Mouse (Mus musculus): Measurements from ENCODE around the gene Nfasc. TPM values are rescaled to one million over a fixed set of nuclear protein-coding genes. Genes with fewer than 3 reads are reported as not detected.

The Nfasc gene
- total RNA-seq, 1 experiment from 2014 or later: 5.2 TPM

GRCm38 (mm10) chr1:132540701-132541100 is 200.9 kb downstream of the Nfasc start:
- DNase-seq: no peak

GRCm38 (mm10) chr1:132537736-132538135 is 203.9 kb downstream of the Nfasc start:
- no peak for DNase-seq

- no peak for DNase-seq
Observed at GRCm38 (mm10) chr1:132536416-132536815, 205.2 kb downstream of the Nfasc start.

- no peak for DNase-seq
Observed at GRCm38 (mm10) chr1:132535541-132535940, 206.1 kb downstream of the Nfasc start.

GRCm38 (mm10) chr1:132533840-132534239 is 207.8 kb downstream of the Nfasc start:
- DNase-seq: no peak

- DNase-seq: no peak
Observed at GRCm38 (mm10) chr1:132532521-132532920, 209.1 kb downstream of the Nfasc start.

- no peak for DNase-seq
Observed at GRCm38 (mm10) chr1:132530631-132531191, 210.9 kb downstream of the Nfasc start.

GRCm38 (mm10) chr1:132528647-132529334 is 212.8 kb downstream of the Nfasc start:
- no peak for DNase-seq

- no peak for DNase-seq
Observed at GRCm38 (mm10) chr1:132528071-132528470, 213.5 kb downstream of the Nfasc start.

GRCm38 (mm10) chr1:132525832-132526231 is 215.8 kb downstream of the Nfasc start:
- DNase-seq: peak; percentile 56

GRCm38 (mm10) chr1:132523920-132524319 is 217.7 kb downstream of the Nfasc start:
- DNase-seq: peak; percentile 23

- no peak for DNase-seq
Observed at GRCm38 (mm10) chr1:132523048-132523447, 218.5 kb downstream of the Nfasc start.

GRCm38 (mm10) chr1:132520764-132521163 is 220.8 kb downstream of the Nfasc start:
- DNase-seq: peak; percentile 55

- DNase-seq: no peak
Observed at GRCm38 (mm10) chr1:132519734-132520133, 221.9 kb downstream of the Nfasc start.

GRCm38 (mm10) chr1:132518621-132519020 is 223.0 kb downstream of the Nfasc start:
- no peak for DNase-seq

- no peak for DNase-seq
Observed at GRCm38 (mm10) chr1:132516776-132517175, 224.8 kb downstream of the Nfasc start.

GRCm38 (mm10) chr1:132515339-132515738 is 226.3 kb downstream of the Nfasc start:
- DNase-seq: no peak

Other genes with a start within 250 kb of the Nfasc start
- 3.9 and 5.3 TPM in 2 replicates for gene Tmem81, start 235.6 kb downstream of the Nfasc start, total RNA-seq (2021)
- gene Cntn2, start 198.5 kb downstream of the Nfasc start, total RNA-seq (2021): not detected in 2 replicates
- 9.4 and 9.7 TPM in 2 replicates for gene Lrrn2, start 138.5 kb upstream of the Nfasc start, total RNA-seq (2021)

Measured in adrenal gland, postnatal 25 days (tissue).